Mouse (Mus musculus) macrophage (primary cell): ENCODE data around the gene Gprc5c. TPM values are rescaled to one million over a fixed set of nuclear protein-coding genes. Genes with fewer than 3 reads are reported as not detected.

Experiments used
- H3K27ac ChIP-seq: fragments of 350-480 bp; formaldehyde crosslinking; 2 replicates; pipeline ENCODE4 v1.9.0; 2021
- H3K36me3 ChIP-seq: fragments of 350-480 bp; formaldehyde crosslinking; 2 replicates; pipeline ENCODE4 v1.9.0; 2021; ENCODE audit errors: inconsistent target
- H3K4me3 ChIP-seq: fragments of 350-480 bp; formaldehyde crosslinking; 2 replicates; pipeline ENCODE4 v1.9.0; 2021; ENCODE audit errors: inconsistent target
- H3K79me2 ChIP-seq: fragments of 350-480 bp; formaldehyde crosslinking; 2 replicates; pipeline ENCODE4 v1.9.0; 2021; ENCODE audit errors: inconsistent target
- WGBS: methylation state at CpG from one replicate; pipeline ENCODE4 v1.1.7; 2026; ENCODE audit warnings: inconsistent platforms; ENCODE audit not compliant: missing documents; 5-methylcytosine and 5-hydroxymethylcytosine counted together
- polyA plus RNA-seq: library from polyadenylated mRNA; stranded (reverse); fragments of 250-400 nt; gene quantifications from 3 replicates; pipeline ENCODE4 v1.2.4, GENCODE M21; 2018; ENCODE audit warnings: inconsistent platforms

The Gprc5c gene
- polyA plus RNA-seq, 1 experiment from 2014 or later, result 8.2 TPM

DNA sequence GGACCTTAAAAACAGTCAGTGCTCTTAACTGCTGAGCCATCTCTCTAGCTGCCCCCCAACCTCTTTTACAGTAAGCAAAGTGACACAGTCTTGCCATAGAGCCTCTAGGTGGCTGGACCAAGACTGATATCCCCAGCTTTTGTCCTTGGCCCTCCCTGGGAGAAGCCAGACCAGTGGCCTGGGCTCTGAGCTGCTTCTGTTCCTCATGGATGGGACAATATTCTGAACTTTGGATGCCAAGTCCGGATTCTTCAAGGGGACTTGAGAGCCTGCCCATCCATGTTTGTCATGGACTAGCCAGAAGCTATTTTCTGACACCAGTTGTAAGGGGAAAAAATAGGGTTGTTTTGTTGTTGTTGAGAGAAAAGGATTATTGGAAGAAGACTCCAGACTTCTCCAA is 18.8 kb downstream of the Gprc5c start:
- Histone ChIP-seq H3K4me3 (no peak overlapping the region), H3K36me3 (no peaks in the 10 kb centered on the region), H3K27ac (no peak overlapping the region), H3K79me2 (no peaks in the 10 kb centered on the region)
- 100% methylated on average over 1 of the region's 1 CpGs for WGBS

DNA sequence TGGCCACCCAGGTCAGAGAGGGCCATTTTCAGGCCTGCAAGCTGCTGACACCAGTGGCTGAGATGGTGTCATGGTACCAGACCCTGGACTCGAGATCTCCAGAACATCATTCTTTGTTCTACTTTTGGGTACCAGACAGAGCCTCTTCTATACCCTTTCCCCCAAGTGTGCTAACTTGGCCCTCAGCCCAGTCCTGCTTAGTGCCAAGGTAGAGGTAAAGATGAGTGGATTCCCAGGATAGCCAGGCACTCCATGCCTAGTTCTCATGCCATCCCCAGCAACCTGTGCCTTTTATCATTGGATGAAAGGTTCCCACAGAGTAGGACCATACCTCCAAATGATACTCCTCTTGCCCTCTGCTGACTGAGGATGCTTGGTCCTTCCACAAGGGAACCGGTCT is 20.6 kb downstream of the Gprc5c start:
- 90% methylated on average over 2 of the region's 2 CpGs for WGBS

DNA sequence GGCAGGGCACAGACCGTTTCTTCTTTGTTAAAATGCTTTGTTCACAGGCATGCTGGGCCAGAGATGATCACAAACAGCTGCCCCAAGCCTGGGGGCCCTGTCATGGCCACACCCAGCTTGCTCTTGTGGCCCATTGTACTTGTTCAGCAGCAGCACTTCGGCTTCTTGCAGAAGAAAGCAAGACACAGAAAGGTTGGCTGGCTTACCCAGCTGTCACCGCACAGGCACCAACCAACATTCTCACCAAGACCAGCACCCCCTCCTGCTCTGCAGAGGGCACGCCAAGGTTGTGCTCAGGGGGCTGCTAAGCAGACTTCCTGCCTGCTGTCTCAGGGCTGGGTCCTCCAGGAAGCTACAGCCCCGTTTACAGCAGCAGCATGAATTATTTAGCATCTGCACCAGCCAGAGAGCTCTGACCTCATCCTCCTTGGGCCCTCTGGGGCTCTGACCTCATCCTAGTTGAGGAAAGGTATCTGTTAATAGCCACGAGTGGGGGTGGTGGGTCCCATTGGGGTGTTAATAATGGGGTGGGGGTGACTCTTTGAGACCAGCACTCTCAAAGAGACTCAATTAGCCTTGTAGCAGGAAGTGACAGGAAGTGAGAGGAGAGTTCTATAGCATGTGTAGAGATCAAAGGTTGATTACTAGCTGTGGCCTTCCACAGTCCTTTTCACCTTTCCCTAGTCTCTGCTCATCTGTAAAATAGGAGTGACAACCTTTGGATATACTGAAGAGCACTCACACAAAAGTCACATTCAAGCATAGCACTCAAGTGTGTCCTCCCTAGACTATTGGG is 22.3 kb downstream of the Gprc5c start:
- 68% methylated on average over 6 of the region's 6 CpGs for WGBS
- H3K36me3 ChIP-seq, result no peaks in the 10 kb centered on the region
- H3K4me3 ChIP-seq, result no peak overlapping the region
- H3K79me2 ChIP-seq, result no peaks in the 10 kb centered on the region
- no peak overlapping the region for H3K27ac ChIP-seq

More for the DNA sequence above, 20.6 kb downstream of the Gprc5c start:
- no peaks in the 10 kb centered on the region for H3K79me2 ChIP-seq
- no peak overlapping the region for H3K27ac ChIP-seq
- H3K4me3 ChIP-seq, result no peak overlapping the region
- no peaks in the 10 kb centered on the region for H3K36me3 ChIP-seq

DNA sequence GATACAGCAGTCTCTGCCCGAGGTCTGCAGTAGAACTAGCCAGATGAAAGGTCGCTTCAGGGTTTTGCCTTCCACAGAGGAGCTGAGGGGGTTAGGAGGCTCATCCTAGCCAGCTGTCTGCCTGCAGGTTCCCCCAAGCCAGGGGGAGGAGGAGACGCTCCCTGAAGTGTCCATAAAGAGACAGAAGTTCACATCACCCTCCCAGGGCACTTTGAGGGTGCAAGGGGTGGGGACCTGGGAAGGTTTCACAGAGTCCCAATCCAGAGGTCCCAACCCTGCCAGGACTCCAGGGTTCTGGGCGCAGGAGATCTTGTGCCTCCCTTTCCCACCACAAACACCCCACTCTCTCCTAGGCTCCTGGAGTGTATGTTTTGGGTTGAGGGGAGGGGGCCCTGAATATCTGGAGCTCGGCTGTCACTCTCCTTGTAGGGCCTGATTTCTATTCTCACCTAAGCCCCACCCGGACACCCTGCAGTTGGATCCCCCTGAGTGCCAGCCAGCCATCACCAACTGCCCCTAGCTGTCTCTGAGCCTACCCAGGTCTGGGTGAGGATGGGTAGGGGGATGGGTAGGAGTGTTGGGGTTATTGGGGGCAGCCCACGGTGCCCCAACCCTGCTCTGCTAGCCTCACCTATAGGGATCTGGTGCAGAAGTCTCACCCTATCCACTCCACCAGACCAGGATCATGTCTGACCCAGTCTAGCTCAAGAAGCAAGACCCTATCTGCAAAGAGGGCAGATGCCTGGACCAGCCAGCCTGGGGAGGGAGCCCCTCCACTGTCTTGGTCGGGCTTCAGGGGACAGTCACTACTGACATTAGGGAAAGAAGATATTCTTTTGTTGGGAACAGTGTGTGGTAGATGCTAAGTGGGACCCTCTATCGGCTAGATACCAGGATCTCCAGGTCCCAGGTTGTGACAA is 23.5 kb downstream of the Gprc5c start:
- Histone ChIP-seq H3K36me3 (no peaks in the 10 kb centered on the region), H3K4me3 (no peak overlapping the region), H3K79me2 (no peaks in the 10 kb centered on the region), H3K27ac (no peak overlapping the region)
- 88% methylated on average over 9 of the region's 9 CpGs for WGBS

GRCm38 (mm10) chr11:114875301-114875801 is 24.4 kb downstream of the Gprc5c start:
- Histone ChIP-seq H3K79me2 (no peaks in the 10 kb centered on the region), H3K36me3 (no peaks in the 10 kb centered on the region), H3K27ac (no peak overlapping the region), H3K4me3 (no peak overlapping the region)
- 98% methylated on average over 8 of the region's 9 CpGs for WGBS

DNA sequence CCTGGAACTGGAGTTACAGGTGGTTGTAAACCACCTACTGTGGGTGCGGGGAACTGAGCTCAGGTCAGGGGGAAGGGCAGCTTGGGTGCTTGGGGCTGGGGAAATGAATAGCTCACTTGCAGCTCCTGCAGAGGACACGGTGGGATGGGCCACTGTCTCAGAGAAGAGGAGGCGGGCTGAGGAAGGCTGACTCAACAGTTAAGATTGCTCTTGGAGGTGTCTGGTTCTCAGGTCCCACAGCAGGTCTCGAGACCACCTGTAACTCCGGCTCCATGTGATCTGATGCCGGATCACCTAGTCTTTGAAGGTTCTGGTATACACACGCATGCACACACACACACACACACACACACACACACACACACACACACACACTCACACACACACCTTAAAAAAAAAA is 25.2 kb downstream of the Gprc5c start:
- H3K27ac ChIP-seq, result no peak overlapping the region
- 76% methylated on average over 5 of the region's 7 CpGs for WGBS
- H3K4me3 ChIP-seq, result no peak overlapping the region
- no peaks in the 10 kb centered on the region for H3K79me2 ChIP-seq
- H3K36me3 ChIP-seq, result no peaks in the 10 kb centered on the region

DNA sequence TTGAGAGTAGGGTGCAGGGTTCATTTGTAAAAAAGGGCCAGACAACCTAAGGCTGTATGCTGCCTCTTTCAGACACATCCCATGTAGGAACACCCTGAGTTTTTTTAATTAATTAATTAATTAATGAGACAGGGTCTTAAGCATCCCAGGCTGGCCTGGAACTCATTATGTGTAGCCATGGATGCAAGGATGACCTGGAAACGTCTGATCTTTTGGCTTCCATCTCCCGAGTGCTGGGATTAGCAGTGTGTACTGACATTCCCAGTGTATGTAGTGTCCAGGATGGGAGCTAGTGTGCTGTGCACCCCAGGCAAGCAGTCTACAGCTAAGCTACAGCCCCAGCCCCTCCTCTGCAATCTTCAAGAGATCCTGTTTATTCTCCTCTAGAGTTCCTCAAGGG is 25.7 kb downstream of the Gprc5c start:
- WGBS, result 88% methylated on average over 2 of the region's 2 CpGs
- no peaks in the 10 kb centered on the region for H3K36me3 ChIP-seq
- H3K79me2 ChIP-seq, result no peaks in the 10 kb centered on the region
- H3K4me3 ChIP-seq, result no peak overlapping the region
- H3K27ac ChIP-seq, result no peak overlapping the region

DNA sequence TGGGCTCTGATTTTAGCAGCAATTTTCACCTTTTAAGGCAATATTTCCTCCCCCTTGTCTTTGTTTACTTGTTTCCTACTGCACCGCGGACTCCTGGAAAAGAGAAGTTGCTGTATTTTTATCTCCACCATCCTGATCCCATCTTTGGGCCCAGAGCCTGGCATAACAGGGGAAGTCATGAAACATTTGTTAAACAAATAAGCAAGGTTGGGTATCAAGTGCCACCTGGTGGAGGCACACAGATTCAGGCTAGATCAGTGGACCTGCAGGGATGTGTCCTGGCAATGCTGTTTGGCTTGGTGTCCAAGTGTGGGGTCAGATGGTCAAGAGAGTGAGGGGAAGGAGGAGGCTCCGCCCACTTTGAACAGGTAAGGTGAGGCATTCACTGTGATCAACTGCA is 26.2 kb downstream of the Gprc5c start:
- no peak overlapping the region for H3K4me3 ChIP-seq
- no peak overlapping the region for H3K27ac ChIP-seq
- H3K79me2 ChIP-seq, result no peaks in the 10 kb centered on the region
- H3K36me3 ChIP-seq, result no peaks in the 10 kb centered on the region
- 33% methylated on average over 3 of the region's 3 CpGs for WGBS

DNA sequence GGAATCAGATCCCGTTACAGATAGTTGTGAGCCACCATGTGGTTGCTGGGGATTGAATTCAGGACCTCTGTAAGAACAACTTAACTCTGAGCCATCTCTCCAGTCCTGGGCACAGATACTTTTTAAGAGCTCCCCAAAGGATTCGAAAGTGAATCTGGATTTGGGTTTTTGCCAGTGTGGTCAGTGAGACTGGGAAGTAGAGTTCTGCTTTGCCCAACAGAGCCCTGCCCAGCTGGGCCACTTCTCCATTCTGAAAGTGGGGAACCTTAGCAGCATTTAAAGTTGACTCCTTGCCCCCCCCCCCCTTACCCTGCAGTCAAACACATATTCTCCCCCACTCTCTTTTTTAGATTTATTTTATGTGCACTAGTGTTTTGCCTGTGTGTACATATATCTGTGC is 28.7 kb downstream of the Gprc5c start:
- Histone ChIP-seq H3K4me3 (no peak overlapping the region), H3K27ac (peak overlapping the region; percentile 88), H3K79me2 (no peaks in the 10 kb centered on the region), H3K36me3 (no peaks in the 10 kb centered on the region)
- WGBS, result 0% methylated on average over 2 of the region's 2 CpGs

DNA sequence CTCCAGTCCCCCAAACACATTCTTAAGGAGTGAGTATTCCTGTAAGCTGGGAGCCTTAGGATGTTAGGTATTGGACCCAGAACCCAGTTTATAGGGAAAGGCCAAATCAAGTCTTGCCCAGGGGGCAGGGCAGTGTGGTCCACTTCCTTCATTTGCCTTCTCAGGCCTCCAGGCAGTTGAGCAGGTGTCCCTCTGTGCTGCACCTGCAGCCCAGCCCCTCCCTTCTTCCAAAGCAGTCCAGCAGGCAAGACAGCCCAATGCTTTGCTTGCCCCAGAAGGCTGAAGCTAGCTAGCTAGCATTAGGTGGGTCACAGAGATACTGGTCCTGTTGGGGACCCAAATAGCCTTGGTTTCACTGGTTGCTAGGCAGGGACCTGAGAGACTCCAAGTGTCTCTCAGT is 29.2 kb downstream of the Gprc5c start:
- Histone ChIP-seq H3K4me3 (no peak overlapping the region), H3K27ac (peak overlapping the region; percentile 88), H3K36me3 (no peaks in the 10 kb centered on the region), H3K79me2 (no peaks in the 10 kb centered on the region)

DNA sequence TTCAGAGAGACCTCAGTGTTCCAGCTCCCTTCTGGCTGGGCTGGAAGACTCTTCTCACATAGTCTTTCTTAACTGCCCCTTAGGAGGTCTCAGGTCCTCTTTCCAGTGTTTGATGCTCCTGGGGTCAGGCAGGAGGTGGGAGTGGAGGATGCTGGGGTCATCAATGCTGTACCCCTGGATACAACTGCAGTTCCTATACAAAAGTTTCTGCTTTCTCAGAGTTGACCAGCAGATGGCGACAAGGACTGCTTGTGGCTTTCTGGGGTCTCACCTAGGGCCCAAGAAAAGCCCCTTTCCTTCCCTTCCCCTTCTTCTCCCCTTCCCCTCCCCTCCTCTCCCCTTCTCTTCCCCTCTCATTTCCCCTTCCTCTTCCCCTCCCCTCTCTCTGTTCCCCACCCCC is 29.6 kb downstream of the Gprc5c start:
- no peak overlapping the region for H3K4me3 ChIP-seq
- 0% methylated on average over 1 of the region's 1 CpGs for WGBS
- H3K79me2 ChIP-seq, result no peaks in the 10 kb centered on the region
- H3K27ac ChIP-seq, result peak overlapping the region; percentile 88
- no peaks in the 10 kb centered on the region for H3K36me3 ChIP-seq

- H3K27ac ChIP-seq, result peak overlapping the region; percentile 95
- no peaks in the 10 kb centered on the region for H3K36me3 ChIP-seq
Measured at GRCm38 (mm10) chr11:114883251-114883789, 32.4 kb downstream of the Gprc5c start.

DNA sequence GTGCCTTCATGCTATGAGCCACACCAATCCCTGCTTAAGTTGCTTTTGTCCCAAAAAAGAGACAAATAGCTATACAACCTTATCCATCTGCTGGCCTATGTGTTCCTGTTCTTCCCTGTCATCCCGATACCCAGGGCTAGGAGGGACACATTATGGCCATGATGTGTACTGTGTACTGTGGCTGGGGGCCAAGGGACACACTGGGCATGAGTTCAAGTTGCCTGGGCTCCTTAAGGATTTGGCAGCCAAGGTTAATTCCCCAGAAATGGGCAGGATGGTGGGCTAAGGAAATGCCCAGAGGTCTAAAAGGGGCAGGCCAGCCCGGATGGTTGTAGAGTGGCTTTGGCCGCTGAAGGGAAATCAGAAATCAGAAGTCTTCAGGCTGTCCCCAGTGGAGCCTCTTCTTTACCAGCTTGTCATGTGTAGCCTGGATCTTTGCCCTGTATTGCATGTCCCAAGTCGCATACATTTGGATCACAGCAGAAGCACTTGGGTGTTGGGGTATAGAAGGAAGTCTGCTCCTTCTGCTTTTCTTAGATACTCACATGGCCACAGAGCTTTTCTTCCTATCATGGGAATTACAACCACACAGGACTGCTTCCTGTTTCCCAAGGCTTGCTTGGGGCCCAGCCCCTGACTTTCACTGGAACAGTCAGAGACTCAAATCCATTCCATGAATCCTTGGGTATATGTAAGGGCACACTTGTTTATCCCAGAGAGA is 33.6 kb downstream of the Gprc5c start:
- Histone ChIP-seq H3K4me3 (no peak overlapping the region), H3K36me3 (no peaks in the 10 kb centered on the region), H3K27ac (peak overlapping the region; percentile 95), H3K79me2 (no peaks in the 10 kb centered on the region)
- 56% methylated on average over 4 of the region's 4 CpGs for WGBS

More at GRCm38 (mm10) chr11:114883251-114883789, 32.4 kb downstream of the Gprc5c start:
- Histone ChIP-seq H3K79me2 (no peaks in the 10 kb centered on the region), H3K4me3 (no peak overlapping the region)
- WGBS, result 94% methylated on average over 4 of the region's 4 CpGs

GRCm38 (mm10) chr11:114889991-114890518 is 39.1 kb downstream of the Gprc5c start, which contains the start of gene Cd300a:
Gene Cd300a (plus strand): TSS chr11:114890041.
- WGBS, result under 1% methylated on average over 16 of the region's 18 CpGs
- H3K4me3 ChIP-seq, result peak within 1 kb of the TSS; percentile 88

More at GRCm38 (mm10) chr11:114889991-114890518, 39.1 kb downstream of the Gprc5c start, which contains the start of gene Cd300a:
- H3K36me3 ChIP-seq, result peaks cover 16% of the 10 kb centered on the region
- H3K79me2 ChIP-seq, result peaks cover 48% of the 10 kb centered on the region
- peak within 1 kb of the TSS; percentile 97 for H3K27ac ChIP-seq
